Mouse (Mus musculus) brain, embryonic 14.5 days (tissue): ENCODE measurements at regions not wholly inside any gene's neighbourhood (a gene's known extent, or its start where the extent isn't known, plus 50 kb on each side); places are given as distances from the start of the nearest gene placed in this dataset.

Experiments used
- DNase-seq: peaks from one replicate; pipeline ENCODE4 v3.0.0-alpha.2; 2011; ENCODE audit warnings: low read depth
- CTCF ChIP-seq: fragments of 200-500 bp; IDR thresholded peaks from 2 replicates; pipeline ENCODE4 v1.5.1; 2012; ENCODE audit warnings: inconsistent platforms, mild to moderate bottlenecking, moderate library complexity, borderline replicate concordance; ENCODE audit not compliant: insufficient read depth, insufficient read length; ENCODE audit errors: extremely low read depth
- POLR2A ChIP-seq: fragments of 200-500 bp; IDR thresholded peaks from 2 replicates; pipeline ENCODE4 v1.6.1; 2012; ENCODE audit warnings: mild to moderate bottlenecking, inconsistent platforms, borderline replicate concordance; ENCODE audit not compliant: poor library complexity, insufficient read depth, insufficient read length, severe bottlenecking; ENCODE audit errors: extremely low read depth

DNA sequence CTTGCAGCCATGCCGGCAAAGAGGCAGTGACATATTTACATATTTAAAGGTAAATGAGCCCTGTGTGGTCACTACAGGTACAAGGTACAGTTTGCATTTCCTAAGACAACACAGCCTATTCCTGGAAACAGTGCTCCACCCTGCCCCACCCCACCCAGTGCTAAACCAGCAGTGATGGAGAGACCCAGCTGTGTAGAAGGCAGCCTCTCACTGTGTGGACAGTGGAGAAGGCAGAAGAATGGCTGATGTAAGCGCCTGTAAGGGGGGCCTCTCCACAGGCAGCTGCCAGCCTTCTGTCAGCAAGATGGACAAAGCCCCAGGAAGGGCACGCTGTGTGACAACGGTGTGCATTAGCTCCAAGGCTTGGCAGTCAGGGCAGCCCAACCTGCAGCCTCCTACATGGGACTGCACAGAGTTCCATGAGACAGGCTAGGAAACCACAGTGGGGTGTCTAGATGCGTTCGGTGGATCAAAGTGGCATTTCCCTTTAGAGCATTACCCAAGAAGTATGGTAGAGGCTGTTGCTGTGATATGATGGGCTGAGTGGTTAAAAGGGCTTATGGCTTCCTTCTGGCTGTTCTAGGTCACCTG is 249.2 kb upstream of the Cdh4 start:
- peak; percentile 26 for DNase-seq
- TF ChIP-seq POLR2A (no peak), CTCF (no peak)

DNA sequence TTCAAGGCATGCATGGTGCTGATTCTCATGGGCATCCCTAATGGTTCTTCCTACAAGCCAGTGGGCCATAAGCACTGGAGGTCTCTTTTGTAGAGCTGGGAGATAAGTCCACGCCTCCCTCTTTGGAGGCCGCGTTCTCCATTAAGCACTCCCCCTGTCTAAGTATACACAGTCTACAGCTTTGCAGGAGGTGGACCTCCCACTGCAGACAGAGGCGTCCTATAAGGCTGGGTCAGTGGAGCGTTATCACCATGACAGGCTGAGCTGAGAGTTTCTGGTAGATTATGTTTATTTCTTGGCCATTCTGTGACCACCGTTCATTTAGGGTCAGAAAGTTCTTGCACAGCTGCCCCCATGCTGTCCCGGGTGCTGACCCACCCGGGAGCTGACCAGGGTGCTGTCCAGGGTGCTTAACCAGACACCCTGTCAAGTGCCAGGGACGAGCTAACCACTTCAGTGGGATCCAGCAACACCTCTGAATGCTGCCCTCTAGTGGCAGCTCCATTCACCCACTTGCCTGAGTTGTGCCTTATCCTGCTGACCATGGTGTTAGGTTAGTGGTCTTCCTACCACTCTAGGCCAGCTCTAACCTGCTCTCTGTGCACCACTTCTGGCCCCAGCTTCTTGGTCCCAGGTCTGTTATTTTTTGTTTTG is 248.6 kb upstream of the Cdh4 start:
- peak; percentile 85 for DNase-seq
- TF ChIP-seq POLR2A (no peak), CTCF (peak; percentile 90)

DNA sequence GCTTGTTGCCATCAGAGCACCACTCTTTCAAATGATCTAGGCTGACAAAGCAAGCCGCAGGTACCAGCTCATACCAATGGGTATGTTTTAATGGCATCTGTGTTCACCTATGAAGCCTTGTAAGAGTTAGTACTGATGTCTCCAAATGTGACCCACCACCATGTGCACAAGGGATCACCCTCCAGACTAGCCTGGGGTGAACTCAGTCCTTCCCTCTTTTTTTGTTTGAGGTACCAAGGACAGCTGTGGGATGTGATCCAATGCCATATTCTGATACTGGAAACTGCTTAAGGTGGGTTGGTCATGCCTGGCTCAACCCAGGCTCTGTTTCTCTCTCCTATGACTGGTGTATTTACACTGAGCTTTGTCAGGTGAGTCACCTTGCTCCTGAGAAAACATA is 244.8 kb upstream of the Cdh4 start:
- no peak for DNase-seq
- TF ChIP-seq POLR2A (no peak), CTCF (no peak)

DNA sequence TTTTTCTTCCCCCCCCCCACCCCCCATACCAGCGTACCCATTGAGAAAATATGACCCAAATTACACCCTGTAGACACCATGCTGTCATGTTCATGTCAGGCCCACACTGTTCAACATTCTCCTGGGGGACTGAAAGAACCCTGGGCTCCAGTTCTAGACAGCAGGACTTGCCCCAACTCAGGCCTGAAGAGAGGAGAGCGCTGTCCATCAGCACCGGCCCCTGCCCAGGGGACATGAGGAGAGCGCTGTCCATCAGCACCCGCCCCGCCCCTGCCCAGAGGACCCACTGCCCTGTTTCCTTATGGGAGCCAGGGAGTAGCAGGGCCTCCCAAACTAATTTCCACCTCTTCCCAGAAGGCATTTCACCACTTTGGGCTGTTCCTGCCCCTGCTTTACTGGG is 241.7 kb upstream of the Cdh4 start:
- peak; percentile 31 for DNase-seq
- TF ChIP-seq POLR2A (no peak), CTCF (no peak)

DNA sequence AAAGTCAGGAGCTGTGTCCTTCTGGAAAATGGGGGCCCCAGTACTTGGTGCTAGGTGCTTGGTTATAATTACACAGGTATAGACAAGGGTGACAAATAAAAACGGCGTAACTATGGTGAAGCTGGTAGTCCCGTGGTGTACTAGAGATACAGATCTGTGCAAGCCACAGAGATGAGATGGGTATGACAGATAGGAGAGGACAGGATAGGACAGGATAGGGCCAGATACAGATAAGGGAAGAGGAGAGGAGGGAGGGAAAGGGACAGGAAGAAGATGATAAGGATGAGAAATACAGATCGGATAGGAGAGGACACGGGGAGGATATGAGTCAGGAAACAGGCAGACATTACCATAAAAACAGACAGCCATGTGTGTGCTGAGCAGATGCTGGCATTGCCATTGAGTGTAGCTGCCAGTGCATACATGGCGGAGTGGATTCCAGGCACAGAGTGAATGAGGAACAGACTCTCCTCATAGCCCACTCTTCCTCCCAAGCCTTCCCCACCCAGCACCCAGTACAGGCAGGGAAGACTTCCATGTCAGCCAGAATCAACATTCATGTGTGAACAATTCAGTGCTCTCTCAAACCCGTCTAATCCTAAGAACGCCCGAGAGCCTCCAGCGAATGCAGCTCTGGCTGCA is 231.9 kb upstream of the Cdh4 start:
- TF ChIP-seq POLR2A (no peak), CTCF (no peak)
- peak; percentile 62 for DNase-seq

DNA sequence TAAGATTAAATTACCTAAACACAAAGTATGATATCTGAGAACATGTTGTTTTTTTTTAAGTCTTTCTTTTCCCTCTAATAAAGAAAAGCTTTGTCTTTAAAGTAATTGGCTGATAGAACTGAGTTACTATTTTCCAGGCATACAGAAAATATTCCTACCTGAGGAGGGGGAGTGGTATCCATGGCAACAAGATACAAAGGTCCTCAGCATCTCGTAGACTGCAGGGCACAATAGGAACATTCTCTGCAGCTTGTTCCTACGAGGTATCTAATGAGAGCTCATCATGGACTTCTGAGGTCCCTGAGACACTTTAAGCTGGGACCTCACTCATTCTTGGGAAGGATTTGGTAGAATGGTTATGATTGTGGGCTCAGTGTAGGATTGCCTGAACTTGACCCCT is 225.5 kb upstream of the Cdh4 start:
- peak; percentile 69 for DNase-seq
- TF ChIP-seq POLR2A: no peak
- TF ChIP-seq CTCF: no peak

DNA sequence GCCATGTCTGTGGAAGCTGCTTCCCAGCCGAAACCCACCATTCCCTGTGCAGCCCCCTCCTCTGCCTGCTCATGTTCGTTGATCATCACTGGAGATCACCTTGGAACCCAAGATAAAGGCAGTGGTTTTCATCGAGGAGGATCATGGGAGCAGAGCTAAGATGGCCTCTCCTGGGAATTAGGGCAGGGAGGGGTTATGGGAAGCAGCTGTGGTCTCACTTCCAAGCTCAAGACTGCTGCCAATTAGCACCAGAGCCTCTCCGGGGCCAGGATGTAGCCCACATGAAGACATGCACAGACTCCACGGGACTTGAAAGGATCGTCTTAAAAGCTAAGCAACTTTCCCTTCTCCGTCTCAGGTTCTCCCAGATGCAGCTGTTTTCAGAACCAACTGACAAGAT is 214.1 kb upstream of the Cdh4 start:
- no peak for DNase-seq
- no peak for TF ChIP-seq CTCF
- no peak for TF ChIP-seq POLR2A

DNA sequence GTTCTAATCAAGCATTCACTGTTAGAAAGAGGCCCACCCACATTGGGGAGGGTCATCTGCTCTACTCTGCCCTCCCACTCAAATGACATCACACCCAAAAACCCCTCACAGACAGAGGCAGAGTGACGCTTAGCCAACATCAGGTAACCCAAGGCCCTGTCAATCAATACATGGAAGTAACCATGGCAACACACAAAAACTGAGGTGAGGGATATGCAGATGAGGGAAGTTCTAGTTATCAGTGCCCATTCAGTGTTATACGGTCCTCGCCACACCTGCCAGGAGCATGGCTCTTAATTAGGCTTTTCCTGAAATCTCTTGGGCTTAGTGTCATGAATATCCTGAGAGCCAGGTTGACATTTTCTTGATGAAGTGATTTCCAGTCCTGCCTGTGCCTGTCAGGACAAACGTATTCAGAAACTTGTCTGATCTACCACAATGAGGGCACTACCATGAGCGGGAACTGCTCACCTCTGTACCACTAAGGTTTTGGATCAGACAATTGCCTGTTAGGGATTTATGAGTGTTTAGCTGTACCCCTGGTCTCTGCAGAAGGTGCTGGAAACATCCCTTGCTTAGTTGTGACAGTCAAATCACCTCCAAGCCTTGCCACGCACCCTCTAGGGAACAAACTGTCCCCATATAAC is 210.4 kb upstream of the Cdh4 start:
- DNase-seq: no peak
- TF ChIP-seq CTCF (no peak), POLR2A (no peak)

DNA sequence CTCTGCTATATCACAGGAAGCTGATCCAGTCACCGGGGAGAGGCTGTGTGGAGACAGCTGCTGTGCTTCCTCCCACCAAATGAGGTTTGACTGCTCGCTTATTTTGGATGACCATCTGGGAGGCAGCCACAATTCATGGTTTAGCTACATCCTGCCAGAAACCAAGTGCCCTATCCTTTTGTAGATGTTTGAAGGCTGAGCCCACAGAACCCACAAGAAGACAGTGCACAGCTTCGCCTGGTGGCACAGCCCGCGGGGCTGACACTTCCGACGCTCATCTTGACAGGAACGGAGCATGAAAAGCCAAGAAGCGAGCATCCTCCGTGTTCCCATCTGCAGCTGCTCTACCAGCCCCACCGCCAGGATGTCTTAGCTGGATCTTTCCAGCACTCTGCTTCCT is 204.1 kb upstream of the Cdh4 start:
- TF ChIP-seq CTCF (no peak), POLR2A (no peak)
- DNase-seq: peak; percentile 32

DNA sequence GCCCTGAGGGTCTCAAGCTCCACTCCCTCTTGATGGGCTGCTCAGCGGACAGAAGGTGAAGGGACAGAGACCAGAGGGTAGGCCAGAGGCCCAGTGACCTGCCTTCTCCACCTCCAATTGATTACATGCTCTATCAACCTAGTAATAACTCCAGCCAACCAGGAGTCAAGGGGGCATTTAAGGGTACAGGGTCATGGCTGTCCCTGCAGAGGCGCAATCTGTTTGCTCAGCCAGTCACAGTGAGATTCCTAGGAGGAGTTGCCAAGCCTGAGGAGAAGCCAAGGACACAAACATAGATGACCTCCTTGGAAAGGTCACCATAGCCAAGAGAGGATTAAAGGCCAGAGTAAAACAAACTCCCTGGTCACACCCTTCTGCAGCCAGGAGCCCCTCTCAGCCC is 181.3 kb upstream of the Cdh4 start:
- no peak for DNase-seq
- no peak for TF ChIP-seq CTCF
- no peak for TF ChIP-seq POLR2A

DNA sequence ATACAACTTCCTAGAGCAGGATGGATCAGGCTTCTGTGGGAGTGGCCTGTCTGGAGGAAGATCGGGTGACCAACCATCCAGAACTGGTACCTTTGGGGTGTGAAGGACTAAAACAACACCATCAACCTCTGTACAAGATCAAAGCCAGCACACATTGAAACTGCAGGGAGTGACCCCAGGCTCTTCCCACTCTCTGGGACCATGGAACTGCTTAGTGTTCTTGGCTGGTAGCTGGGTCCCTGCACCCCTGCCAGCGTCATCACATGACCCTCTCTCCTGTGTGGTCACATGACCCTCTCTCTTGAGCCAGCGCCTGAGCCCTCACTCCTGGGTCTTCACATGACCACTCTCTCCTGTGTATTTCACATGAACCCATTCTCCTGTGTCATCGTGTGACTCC is 178.3 kb upstream of the Cdh4 start:
- no peak for DNase-seq
- TF ChIP-seq CTCF (no peak), POLR2A (no peak)

DNA sequence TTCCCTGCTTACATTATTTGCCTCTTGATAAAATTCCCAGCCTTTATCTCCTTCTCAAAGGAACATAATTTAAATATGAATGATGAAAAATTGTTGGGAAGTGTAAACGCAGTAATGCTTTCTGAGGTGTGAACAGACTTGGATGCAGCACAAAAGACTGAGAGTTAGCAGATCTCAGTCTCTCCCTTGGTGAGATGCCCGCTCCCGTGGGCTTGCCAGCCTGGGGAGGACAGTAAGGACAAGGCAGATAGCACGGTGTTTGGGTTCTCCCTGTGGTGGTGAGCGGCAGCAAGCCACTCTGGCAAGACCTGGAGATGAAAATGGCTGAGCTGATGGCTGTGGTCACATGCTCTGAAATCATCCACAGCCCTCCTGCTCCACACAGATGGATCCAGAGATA is 176.8 kb upstream of the Cdh4 start:
- TF ChIP-seq POLR2A (no peak), CTCF (no peak)
- DNase-seq: peak; percentile 77

DNA sequence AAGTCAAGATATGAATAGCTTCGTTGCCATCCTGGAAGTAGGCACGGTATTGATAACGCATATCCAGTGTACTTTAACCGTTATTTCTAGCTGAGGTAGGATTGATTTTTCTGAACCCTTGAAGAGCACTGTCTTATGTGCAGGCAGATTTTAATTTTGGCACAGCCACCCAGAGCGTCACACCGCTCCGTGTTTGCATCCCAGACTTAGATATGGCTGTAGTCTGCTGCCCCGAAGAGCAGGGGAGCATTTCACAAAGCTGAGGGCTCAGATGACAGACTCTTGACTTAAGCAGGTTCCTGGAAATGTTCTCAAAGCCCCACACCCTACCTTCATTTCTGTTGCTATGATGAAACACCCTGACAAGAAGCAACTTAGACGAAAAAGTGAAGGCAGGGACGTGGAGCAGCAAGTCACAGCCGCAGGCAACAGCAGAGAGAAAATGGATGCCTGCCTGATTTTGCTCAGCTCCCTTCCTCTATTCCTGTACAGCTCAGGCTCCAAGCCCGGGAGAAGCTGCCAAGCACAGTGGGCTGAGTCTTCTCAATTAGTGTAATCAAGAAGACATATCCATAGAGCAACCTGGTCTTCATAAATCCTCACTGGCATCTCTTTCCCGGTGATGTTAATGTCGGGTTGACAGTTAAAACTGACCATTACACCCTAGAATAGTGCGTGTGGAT is 164.9 kb upstream of the Cdh4 start:
- DNase-seq: peak; percentile 40
- TF ChIP-seq CTCF (no peak), POLR2A (no peak)
